Mouse (Mus musculus): ENCODE measurements around the gene Frmd4a. TPM values are rescaled to one million over a fixed set of nuclear protein-coding genes. Genes with fewer than 3 reads are reported as not detected.

Frmd4a gene
- polyA plus RNA-seq, 1 experiment from 2014 or later: 28.8 TPM

- Histone ChIP-seq H3K9ac (ENCODE audit: low read depth, low read length) (no peak overlapping the region), H3K36me3 (ENCODE audit: control insufficient read depth, insufficient read depth, low read length) (no peaks in the 10 kb centered on the region)
Observed at GRCm38 (mm10) chr2:4473866-4474538, 456.5 kb downstream of the Frmd4a start.

GRCm38 (mm10) chr2:4474539-4474937 is 457.0 kb downstream of the Frmd4a start:
- H3K9ac ChIP-seq (ENCODE audit: low read depth, low read length): no peak overlapping the region
- no peaks in the 10 kb centered on the region for H3K36me3 ChIP-seq (ENCODE audit: control insufficient read depth, insufficient read depth, low read length)
- no peak overlapping the region for H3K27ac ChIP-seq (ENCODE audit: low read depth, low read length)
- no peaks in the 10 kb centered on the region for H3K9me3 ChIP-seq (replicated peaks; ENCODE audit: control insufficient read depth, low read length)
- H3K4me3 ChIP-seq (ENCODE audit: low read depth, low read length): no peak overlapping the region
- no peak for ATAC-seq (replicated peaks; ENCODE audit: insufficient number of reproducible peaks, low FRiP score, low TSS enrichment)
- no peak overlapping the region for H3K4me2 ChIP-seq
- H3K27me3 ChIP-seq (ENCODE audit: control insufficient read depth, insufficient read depth, low read length): no peaks in the 10 kb centered on the region
- H3K4me1 ChIP-seq (ENCODE audit: control insufficient read depth, insufficient read depth, low read length): peaks cover 13% of the 10 kb centered on the region

More at GRCm38 (mm10) chr2:4473866-4474538, 456.5 kb downstream of the Frmd4a start:
- H3K27me3 ChIP-seq (ENCODE audit: control insufficient read depth, insufficient read depth, low read length): no peaks in the 10 kb centered on the region
- no peak for ATAC-seq (replicated peaks; ENCODE audit: insufficient number of reproducible peaks, low FRiP score, low TSS enrichment)
- H3K4me1 ChIP-seq (ENCODE audit: control insufficient read depth, insufficient read depth, low read length): peaks cover 13% of the 10 kb centered on the region
- H3K9me3 ChIP-seq (replicated peaks; ENCODE audit: control insufficient read depth, low read length): no peaks in the 10 kb centered on the region; the same call in 1 of the 2 replicates
- 61% methylated on average over 7 of the region's 8 CpGs for WGBS (ENCODE audit: insufficient replicate concordance)
- H3K4me2 ChIP-seq: no peak overlapping the region
- H3K4me3 ChIP-seq (ENCODE audit: low read depth, low read length): no peak overlapping the region
- H3K27ac ChIP-seq (ENCODE audit: low read depth, low read length): no peak overlapping the region

GRCm38 (mm10) chr2:4475991-4476390 is 458.5 kb downstream of the Frmd4a start:
- no peak overlapping the region for H3K27ac ChIP-seq (ENCODE audit: low read depth, low read length)
- WGBS (ENCODE audit: insufficient replicate concordance): 55% methylated on average over 4 of the region's 4 CpGs
- ATAC-seq (replicated peaks; ENCODE audit: insufficient number of reproducible peaks, low FRiP score, low TSS enrichment): no peak

GRCm38 (mm10) chr2:4476608-4477007 is 459.1 kb downstream of the Frmd4a start:
- H3K9me3 ChIP-seq (replicated peaks; ENCODE audit: control insufficient read depth, low read length): no peaks in the 10 kb centered on the region
- H3K36me3 ChIP-seq (ENCODE audit: control insufficient read depth, insufficient read depth, low read length): no peaks in the 10 kb centered on the region
- WGBS (ENCODE audit: insufficient replicate concordance): 73% methylated on average over 5 of the region's 5 CpGs
- H3K27me3 ChIP-seq (ENCODE audit: control insufficient read depth, insufficient read depth, low read length): no peaks in the 10 kb centered on the region
- peaks cover 13% of the 10 kb centered on the region for H3K4me1 ChIP-seq (ENCODE audit: control insufficient read depth, insufficient read depth, low read length)
- H3K9ac ChIP-seq (ENCODE audit: low read depth, low read length): no peak overlapping the region
- no peak overlapping the region for H3K4me2 ChIP-seq
- no peak overlapping the region for H3K27ac ChIP-seq (ENCODE audit: low read depth, low read length)
- ATAC-seq (replicated peaks; ENCODE audit: insufficient number of reproducible peaks, low FRiP score, low TSS enrichment): no peak
- H3K4me3 ChIP-seq (ENCODE audit: low read depth, low read length): no peak overlapping the region

More at GRCm38 (mm10) chr2:4475991-4476390, 458.5 kb downstream of the Frmd4a start:
- Histone ChIP-seq H3K36me3 (ENCODE audit: control insufficient read depth, insufficient read depth, low read length) (no peaks in the 10 kb centered on the region), H3K4me3 (ENCODE audit: low read depth, low read length) (no peak overlapping the region), H3K4me2 (no peak overlapping the region), H3K9ac (ENCODE audit: low read depth, low read length) (no peak overlapping the region), H3K9me3 (replicated peaks; ENCODE audit: control insufficient read depth, low read length) (no peaks in the 10 kb centered on the region), H3K27me3 (ENCODE audit: control insufficient read depth, insufficient read depth, low read length) (no peaks in the 10 kb centered on the region), H3K4me1 (ENCODE audit: control insufficient read depth, insufficient read depth, low read length) (peaks cover 13% of the 10 kb centered on the region)

- H3K36me3 ChIP-seq (ENCODE audit: control insufficient read depth, insufficient read depth, low read length): no peaks in the 10 kb centered on the region
- no peak overlapping the region for H3K4me2 ChIP-seq
- H3K9me3 ChIP-seq (replicated peaks; ENCODE audit: control insufficient read depth, low read length): no peaks in the 10 kb centered on the region
- peaks cover 13% of the 10 kb centered on the region for H3K4me1 ChIP-seq (ENCODE audit: control insufficient read depth, insufficient read depth, low read length)
- 65% methylated on average over 5 of the region's 5 CpGs for WGBS (ENCODE audit: insufficient replicate concordance)
- no peak overlapping the region for H3K4me3 ChIP-seq (ENCODE audit: low read depth, low read length)
- no peaks in the 10 kb centered on the region for H3K27me3 ChIP-seq (ENCODE audit: control insufficient read depth, insufficient read depth, low read length)
- no peak overlapping the region for H3K9ac ChIP-seq (ENCODE audit: low read depth, low read length)
- H3K27ac ChIP-seq (ENCODE audit: low read depth, low read length): no peak overlapping the region
- no peak for ATAC-seq (replicated peaks; ENCODE audit: insufficient number of reproducible peaks, low FRiP score, low TSS enrichment)
Observed at GRCm38 (mm10) chr2:4477311-4477710, 459.8 kb downstream of the Frmd4a start.

GRCm38 (mm10) chr2:4480180-4480579 is 462.7 kb downstream of the Frmd4a start:
- H3K4me1 ChIP-seq (ENCODE audit: control insufficient read depth, insufficient read depth, low read length): peaks cover 5% of the 10 kb centered on the region; the same call in 1 of the 2 replicates
- H3K9ac ChIP-seq (ENCODE audit: low read depth, low read length): no peak overlapping the region
- H3K4me3 ChIP-seq (ENCODE audit: low read depth, low read length): no peak overlapping the region
- H3K27ac ChIP-seq (ENCODE audit: low read depth, low read length): no peak overlapping the region
- H3K36me3 ChIP-seq (ENCODE audit: control insufficient read depth, insufficient read depth, low read length): no peaks in the 10 kb centered on the region
- no peak for ATAC-seq (replicated peaks; ENCODE audit: insufficient number of reproducible peaks, low FRiP score, low TSS enrichment)
- no peaks in the 10 kb centered on the region for H3K27me3 ChIP-seq (ENCODE audit: control insufficient read depth, insufficient read depth, low read length)
- WGBS (ENCODE audit: insufficient replicate concordance): 69% methylated on average over 5 of the region's 5 CpGs
- H3K9me3 ChIP-seq (replicated peaks; ENCODE audit: control insufficient read depth, low read length): no peaks in the 10 kb centered on the region
- H3K4me2 ChIP-seq: no peak overlapping the region

GRCm38 (mm10) chr2:4481154-4481553 is 463.6 kb downstream of the Frmd4a start:
- Histone ChIP-seq H3K27ac (ENCODE audit: low read depth, low read length) (no peak overlapping the region), H3K4me3 (ENCODE audit: low read depth, low read length) (no peak overlapping the region), H3K4me2 (no peak overlapping the region), H3K9ac (ENCODE audit: low read depth, low read length) (no peak overlapping the region), H3K4me1 (ENCODE audit: control insufficient read depth, insufficient read depth, low read length) (peaks cover 4% of the 10 kb centered on the region; the same call in 1 of the 2 replicates), H3K27me3 (ENCODE audit: control insufficient read depth, insufficient read depth, low read length) (no peaks in the 10 kb centered on the region), H3K9me3 (replicated peaks; ENCODE audit: control insufficient read depth, low read length) (no peaks in the 10 kb centered on the region), H3K36me3 (ENCODE audit: control insufficient read depth, insufficient read depth, low read length) (no peaks in the 10 kb centered on the region)
- ATAC-seq (replicated peaks; ENCODE audit: insufficient number of reproducible peaks, low FRiP score, low TSS enrichment): no peak
- 51% methylated on average over 11 of the region's 11 CpGs for WGBS (ENCODE audit: insufficient replicate concordance)

GRCm38 (mm10) chr2:4486185-4486584 is 468.7 kb downstream of the Frmd4a start:
- Histone ChIP-seq H3K27ac (ENCODE audit: low read depth, low read length) (no peak overlapping the region), H3K4me2 (no peak overlapping the region), H3K4me1 (ENCODE audit: control insufficient read depth, insufficient read depth, low read length) (peaks cover 3% of the 10 kb centered on the region; the same call in 1 of the 2 replicates), H3K4me3 (ENCODE audit: low read depth, low read length) (no peak overlapping the region), H3K36me3 (ENCODE audit: control insufficient read depth, insufficient read depth, low read length) (no peaks in the 10 kb centered on the region), H3K27me3 (ENCODE audit: control insufficient read depth, insufficient read depth, low read length) (no peaks in the 10 kb centered on the region), H3K9me3 (replicated peaks; ENCODE audit: control insufficient read depth, low read length) (no peaks in the 10 kb centered on the region), H3K9ac (ENCODE audit: low read depth, low read length) (no peak overlapping the region)
- no peak for ATAC-seq (replicated peaks; ENCODE audit: insufficient number of reproducible peaks, low FRiP score, low TSS enrichment)
- 88% methylated on average over 5 of the region's 5 CpGs for WGBS (ENCODE audit: insufficient replicate concordance)

GRCm38 (mm10) chr2:4487280-4487679 is 469.8 kb downstream of the Frmd4a start:
- Histone ChIP-seq H3K4me3 (ENCODE audit: low read depth, low read length) (no peak overlapping the region), H3K4me2 (no peak overlapping the region), H3K9ac (ENCODE audit: low read depth, low read length) (no peak overlapping the region), H3K9me3 (replicated peaks; ENCODE audit: control insufficient read depth, low read length) (no peaks in the 10 kb centered on the region), H3K27ac (ENCODE audit: low read depth, low read length) (no peak overlapping the region), H3K4me1 (ENCODE audit: control insufficient read depth, insufficient read depth, low read length) (peaks cover 14% of the 10 kb centered on the region), H3K36me3 (ENCODE audit: control insufficient read depth, insufficient read depth, low read length) (no peaks in the 10 kb centered on the region), H3K27me3 (ENCODE audit: control insufficient read depth, insufficient read depth, low read length) (no peaks in the 10 kb centered on the region)
- ATAC-seq (replicated peaks; ENCODE audit: insufficient number of reproducible peaks, low FRiP score, low TSS enrichment): no peak
- WGBS (ENCODE audit: insufficient replicate concordance): 87% methylated on average over 2 of the region's 2 CpGs
